Mouse (Mus musculus): ENCODE measurements around the gene Kif1a. TPM values are rescaled to one million over a fixed set of nuclear protein-coding genes. Genes with fewer than 3 reads are reported as not detected.

Gene Kif1a
- polyA plus RNA-seq, 1 experiment = not detected

DNA sequence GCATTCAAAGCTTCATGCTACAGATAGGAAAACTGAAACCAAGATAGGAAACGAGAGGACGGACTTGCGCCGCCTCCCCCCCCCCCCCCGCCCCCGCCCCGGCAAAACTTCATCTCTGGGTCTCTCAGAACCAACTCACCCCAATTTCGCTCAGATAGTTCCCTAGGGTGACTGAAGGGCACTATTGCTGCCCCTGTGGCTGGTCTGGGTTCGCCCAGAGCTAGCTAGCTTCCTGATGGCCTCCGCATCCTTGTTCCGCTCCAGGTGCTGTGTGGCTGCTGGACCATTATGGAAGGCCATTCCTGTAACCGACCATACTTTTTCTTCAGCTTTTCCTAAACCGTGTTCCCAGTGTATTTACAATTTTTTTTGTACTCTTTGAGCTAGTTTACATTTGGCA is 13.7 kb upstream of the Kif1a start:
- TF ChIP-seq GATA1 (IDR thresholded peaks at IDR 0.05; ENCODE audit: low read length) = no peak

DNA sequence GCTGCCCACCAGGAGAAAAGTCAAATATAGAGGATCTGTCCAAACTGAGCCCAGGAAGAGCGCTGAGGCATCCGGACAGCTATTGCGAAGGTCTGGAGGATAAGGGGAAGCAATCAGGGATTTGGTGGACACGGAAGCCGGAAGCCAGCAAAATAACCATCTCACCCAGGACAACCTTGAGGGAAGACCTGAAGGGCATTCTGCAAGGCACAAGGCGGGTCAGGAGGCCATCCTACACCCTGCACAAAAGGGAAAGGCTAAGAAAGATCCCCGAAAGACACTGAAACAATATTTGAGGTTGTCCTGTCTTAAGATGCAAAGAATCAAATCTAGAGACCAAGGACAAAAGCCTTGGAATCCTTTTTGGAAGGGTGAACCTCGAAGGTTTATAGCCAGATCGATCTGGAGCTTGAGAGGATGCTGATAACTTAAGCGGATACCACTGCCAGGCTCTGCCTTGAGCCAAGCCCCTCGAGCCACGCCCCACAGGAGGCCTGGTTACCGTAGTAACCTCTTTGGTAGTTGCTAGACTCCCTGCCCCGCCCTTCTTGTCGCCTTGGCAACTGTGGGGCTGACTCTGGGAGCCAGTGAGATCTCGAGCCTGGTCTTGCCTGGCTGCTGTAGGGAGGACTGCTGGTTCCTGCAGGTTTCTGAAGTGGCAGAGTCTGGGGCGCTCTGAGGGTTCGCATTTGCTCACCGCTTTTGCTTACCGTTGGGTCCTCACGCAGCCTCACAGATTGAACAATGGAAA is 13.1 kb upstream of the Kif1a start:
- TF ChIP-seq GATA1 (IDR thresholded peaks at IDR 0.05; ENCODE audit: low read length) = no peak

DNA sequence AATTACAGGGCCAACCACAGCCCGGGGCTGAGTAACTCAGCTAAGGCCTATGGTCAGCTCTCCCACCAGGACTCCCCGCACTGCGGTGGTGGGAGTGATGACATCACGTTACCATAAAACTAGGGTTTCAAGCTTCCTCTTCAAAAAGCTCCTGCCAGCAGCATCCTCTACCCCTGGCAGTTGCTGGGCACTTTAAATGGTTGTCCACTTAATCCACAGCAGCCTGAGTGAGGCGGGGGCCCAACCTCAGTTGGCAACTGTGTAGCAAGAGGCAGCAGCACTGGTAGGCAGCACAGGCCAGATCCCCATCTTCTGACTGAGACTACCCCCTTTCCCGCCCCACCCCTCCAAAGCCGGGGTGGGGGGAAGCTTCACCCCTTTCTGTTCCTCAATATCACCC is 949 bp upstream of the Kif1a start:
- no peak for TF ChIP-seq GATA1 (IDR thresholded peaks at IDR 0.05; ENCODE audit: low read length)

DNA sequence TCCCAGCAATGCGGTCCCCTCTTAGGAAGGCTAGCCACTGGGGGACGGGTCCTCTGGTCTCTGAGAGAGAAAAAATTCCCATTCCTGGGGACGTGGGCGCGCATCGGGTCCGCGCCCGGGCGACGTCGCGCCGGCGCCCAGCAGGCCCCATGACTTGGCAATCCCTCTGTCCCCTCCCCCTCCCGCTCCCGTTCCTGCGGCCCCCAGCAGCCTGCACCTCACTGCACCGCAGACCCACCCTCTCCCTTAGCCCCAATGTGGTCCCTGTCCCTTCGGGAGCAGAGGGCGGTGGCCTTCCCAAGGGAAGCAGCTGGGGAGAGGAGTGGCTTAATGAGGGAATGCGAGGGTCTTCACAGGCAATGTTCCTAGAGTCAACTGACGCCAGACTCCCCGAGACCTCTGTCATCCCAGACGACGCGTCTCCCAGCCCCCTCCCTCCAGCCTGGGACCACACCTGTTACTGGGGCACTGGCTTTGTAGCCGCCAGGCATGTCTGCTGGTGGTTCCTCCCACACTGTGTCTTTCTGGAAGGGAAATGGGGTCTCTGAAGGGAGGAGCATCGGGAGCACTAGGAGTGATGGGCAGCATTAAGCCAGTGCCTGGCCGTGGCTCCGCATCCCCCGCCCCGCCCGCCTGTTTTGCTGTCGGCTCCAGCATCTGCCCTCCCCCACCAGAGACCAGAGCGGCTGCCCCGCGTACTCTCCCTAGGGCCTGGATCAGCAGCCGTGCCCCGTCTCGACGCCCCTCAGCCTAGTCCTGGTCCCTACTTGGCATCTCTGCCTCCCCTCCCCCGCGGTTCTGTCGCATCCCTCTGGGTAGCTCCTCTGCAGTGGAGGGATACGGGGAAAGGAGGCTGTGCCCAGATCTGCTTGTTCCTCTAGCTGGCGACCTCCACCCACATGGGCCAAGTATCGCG is 917 bp downstream of the Kif1a start:
- TF ChIP-seq GATA1 (IDR thresholded peaks at IDR 0.05; ENCODE audit: low read length) = no peak

DNA sequence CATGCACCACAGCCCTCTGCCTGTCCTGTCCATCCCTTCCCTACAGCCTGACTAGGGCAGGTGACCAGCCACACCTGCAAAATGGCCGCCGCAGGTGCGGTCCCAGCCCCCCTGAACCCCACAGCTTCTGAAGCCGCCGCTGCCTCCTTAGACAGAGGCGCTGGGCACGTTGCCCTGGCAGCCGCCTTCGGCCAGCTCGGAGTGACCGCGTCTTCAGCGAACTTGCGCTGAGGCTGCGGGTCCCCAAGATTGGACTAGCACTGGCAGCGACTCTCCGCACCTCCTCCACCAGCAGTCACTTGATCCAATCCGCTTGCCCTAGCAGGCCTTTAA is 1.5 kb downstream of the Kif1a start:
- no peak for TF ChIP-seq GATA1 (IDR thresholded peaks at IDR 0.05; ENCODE audit: low read length)

DNA sequence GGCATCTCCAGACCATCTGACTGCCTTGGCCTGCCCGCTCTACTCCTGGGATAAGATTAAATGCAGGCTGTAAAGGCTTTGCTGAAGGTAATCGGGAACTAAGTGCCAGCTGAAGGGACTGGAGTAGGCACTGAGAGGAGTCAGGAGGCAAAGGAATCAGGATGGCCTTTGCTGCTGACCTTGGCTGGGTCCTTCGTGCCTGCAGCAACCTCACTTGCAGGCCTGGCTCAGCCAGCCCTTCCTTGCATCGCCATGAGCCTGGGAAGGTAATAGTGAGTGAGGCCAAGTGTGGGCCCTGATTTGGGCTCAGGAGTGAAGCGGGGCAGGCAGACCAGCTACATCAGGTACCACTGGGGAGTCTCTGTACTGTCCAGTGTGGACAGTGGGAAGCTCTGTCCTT is 2.8 kb downstream of the Kif1a start:
- TF ChIP-seq GATA1 (IDR thresholded peaks at IDR 0.05; ENCODE audit: low read length) = no peak

DNA sequence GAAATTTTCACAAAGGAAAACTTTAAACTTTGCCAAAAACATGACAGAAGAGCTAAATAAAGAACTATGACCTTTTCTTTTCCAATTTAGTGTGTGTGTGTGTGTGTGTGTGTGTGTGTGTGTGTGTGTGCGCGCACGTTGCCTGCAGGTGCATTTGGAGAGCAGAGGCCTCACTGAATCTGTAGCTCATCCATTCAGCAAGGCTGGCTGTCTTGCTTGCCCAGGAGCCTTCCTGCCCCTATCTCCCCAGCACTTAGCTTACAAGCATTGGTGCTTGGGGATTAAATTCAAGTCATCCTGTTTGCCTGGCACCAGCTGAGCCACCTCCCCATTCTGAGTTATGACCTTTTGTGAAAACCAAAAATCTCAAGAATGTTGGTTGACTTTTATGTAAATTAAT is 9.2 kb downstream of the Kif1a start:
- TF ChIP-seq GATA1 (IDR thresholded peaks at IDR 0.05; ENCODE audit: low read length) = no peak

DNA sequence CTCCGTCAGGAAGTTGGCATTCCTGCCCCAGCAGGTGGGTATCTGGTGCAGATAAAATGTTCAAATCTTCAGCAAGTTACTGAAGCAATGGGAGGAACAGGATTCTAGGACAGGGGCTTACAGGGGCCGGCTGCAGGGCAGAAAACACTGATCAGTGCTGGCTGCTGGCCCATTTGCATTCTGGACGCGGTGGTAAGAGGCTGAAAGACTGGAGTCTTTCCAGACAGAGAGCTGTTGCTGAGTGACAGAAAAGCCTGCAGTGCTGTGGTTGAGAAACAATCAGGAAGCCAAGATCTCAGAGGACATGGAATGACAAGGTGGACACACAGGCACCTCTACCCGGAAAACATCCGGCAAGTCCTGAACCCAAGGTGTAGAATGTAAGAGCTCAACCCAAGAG is 16.6 kb downstream of the Kif1a start:
- TF ChIP-seq GATA1 (IDR thresholded peaks at IDR 0.05; ENCODE audit: low read length) = no peak

DNA sequence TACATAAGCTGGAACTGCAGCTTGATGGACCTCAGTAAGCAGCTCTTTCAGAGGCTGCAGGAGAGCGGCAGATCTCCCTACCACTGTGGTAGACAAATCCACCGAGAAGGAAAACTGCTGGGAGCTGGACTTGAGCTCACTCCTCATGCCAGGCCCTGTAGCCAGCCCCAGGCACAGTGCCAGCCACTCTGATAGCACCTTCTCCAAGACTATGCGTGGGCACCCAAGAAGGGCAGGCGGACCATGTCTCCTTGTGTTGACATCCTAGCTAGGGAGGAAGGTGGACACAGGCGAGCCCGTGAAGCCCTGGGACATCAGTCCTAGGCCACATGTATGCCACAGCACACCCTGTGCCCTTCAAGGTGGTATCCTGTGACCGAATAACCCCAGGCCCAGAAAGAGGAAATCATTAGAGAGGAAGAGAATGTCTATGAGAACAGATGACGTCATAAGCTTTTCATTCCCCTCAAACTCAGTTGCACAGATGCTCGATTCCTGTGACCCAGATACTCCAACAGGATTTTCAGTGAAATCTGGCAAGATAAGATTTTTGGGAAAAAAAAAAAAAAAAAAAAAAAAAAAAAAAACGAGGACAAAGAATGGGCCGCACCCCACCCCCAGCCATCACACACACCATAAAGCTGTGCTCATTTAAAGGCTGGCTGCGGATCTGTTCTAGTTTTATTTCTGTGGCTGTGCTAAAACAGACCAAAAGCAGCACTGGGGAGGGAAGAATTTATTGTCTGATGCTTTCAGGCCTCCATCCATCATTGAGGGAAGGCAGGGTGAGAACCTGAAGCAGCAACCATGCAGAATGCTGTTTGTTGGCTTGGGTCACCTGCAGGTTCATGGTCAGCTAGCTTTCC is 18.1 kb downstream of the Kif1a start:
- no peak for TF ChIP-seq GATA1 (IDR thresholded peaks at IDR 0.05; ENCODE audit: low read length)

DNA sequence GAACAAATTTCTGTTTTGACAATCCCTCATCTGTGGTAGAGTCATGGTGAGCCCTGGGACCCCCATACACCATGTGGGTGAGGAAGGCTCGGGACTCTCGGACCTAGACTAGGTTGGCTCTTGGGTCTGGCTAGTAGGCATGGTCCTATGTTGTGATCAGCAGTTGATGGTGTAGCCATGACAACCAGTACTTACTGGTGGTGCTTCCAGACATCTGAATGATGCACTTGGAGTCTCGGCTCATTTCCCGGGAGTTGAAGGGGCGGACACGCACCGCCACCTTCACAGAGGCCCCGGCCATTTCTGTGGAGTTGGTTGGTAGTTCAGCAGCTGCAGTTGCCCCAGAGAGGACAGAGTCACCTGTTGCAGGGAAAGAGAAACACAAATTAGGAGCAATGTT is 19.6 kb downstream of the Kif1a start:
- TF ChIP-seq GATA1 (IDR thresholded peaks at IDR 0.05; ENCODE audit: low read length) = no peak

DNA sequence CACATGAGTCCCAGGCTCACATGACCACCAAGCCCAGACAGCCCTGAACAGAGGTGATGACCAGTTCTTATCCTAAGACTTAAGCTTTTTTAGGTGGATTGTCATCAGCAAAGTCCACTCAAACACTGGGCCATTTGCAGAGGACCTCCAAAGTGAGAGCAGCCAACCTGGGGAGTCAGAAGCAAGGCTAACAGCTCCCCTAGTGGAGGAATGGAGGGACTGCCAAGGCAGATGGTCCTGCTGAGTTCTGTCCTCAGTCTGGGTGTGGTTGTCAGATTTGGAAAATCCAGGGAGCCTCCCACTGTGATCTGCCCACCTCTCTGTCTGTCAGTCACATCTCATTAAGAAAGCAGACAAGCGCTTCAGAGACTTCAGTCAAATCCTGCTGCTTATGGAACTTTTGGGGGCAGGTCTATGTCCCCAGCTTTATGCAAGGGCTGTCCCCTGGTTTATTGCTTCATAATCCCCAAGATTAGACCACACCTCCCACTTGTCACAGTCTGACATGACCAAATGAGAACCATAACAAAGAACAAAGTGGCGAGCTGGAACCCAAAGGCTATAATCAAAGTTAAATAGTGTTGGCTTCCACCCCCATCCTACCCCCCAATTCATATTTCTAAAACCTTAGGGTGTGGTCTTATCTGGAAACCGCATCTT is 20.7 kb downstream of the Kif1a start:
- TF ChIP-seq GATA1 (IDR thresholded peaks at IDR 0.05; ENCODE audit: low read length) = no peak

DNA sequence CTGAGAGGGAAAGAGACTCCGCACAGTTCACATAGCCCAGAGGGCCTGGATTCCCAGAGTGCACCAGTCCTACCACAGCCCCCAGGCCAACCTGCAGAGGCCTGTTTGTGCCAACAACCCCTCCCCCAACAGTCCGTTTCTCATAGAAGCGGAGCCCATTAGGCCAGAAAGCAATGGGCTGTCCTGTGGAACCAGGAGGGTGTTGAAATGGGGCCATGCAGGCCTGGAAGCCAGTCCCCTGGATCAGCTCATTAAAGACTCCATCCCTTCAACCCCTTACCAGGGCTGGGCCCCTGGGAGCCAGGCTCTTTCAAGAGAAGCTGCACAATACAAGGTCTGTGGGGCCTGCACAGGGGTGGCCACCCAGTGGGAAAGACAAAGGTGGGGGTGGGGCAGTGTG is 22.1 kb downstream of the Kif1a start:
- TF ChIP-seq GATA1 (IDR thresholded peaks at IDR 0.05; ENCODE audit: low read length) = no peak

DNA sequence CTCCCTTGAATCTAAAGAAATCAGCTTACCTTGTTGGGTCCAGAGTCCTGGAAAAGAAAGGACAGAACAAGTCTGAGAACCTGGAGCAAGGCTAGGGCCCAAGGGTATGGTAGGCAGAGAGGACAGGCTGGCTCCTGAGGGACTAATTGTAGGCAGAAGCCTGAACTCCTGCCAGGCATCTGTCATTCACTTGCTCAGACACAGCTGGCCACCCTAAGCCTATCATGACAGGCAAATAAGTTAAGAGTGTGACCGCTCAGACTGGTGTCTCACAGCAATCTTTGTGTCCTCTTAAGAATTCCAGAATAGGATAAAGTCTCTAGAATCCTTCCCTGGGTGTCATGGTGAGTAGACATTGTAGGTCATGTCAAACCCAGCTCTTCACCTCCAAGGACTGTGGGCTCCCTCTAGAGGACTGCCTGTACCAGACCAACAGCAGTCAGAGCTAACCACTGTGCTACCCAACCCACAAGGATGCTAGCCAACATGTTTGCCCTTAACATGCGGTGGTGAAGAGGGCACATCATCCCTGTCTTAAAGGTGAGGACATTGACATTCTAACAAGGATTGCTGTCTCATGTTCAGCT is 29.4 kb downstream of the Kif1a start:
- no peak for TF ChIP-seq GATA1 (IDR thresholded peaks at IDR 0.05; ENCODE audit: low read length)

DNA sequence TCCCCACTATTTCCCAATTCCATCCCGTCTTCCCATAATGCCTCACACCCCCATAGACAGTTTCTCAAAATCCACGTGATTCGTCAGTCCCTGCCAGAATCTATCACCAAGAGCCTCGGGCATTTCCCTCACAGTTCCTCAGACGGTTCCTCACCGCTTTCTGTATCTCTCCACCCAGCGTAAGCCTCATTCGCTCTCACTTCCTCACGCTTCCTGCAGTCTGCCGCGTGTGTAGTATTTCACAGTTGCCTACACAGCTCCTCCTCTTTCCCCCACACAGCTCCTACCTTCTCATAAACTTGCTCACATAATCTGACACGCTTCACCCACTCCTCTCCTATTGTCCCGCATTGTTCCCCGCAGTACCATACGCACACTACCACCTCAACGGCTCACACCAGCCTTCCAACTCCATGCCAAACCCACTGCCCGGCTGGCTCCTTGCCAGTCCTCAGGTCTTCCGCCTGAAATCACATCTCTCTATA is 30.2 kb downstream of the Kif1a start:
- no peak for TF ChIP-seq GATA1 (IDR thresholded peaks at IDR 0.05; ENCODE audit: low read length)

DNA sequence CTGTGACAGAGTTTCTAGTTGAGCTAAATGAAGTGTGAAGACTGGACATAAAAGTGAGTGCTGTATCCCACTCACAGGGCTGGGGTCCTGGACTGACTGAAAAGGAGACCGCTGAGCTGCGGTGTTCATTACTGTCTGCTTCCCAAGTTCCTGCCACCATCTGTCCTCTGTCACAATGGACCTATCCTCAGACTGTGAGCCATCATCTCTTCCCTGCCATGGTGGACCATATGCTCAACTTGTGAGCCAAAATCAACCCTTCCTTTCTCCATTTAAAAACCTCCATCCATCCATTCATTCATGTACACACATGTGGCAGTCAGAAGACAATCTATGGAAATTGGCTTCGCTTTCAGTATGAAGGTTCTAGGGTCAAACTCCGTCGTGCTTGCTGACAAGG is 30.9 kb downstream of the Kif1a start:
- TF ChIP-seq GATA1 (IDR thresholded peaks at IDR 0.05; ENCODE audit: low read length) = no peak
